Mouse (Mus musculus) forebrain, embryonic 10.5 days (tissue): ENCODE results near the gene C530008M17Rik. TPM values are rescaled to one million over a fixed set of nuclear protein-coding genes. Genes with fewer than 3 reads are reported as not detected.
"Not testable (repeated sequence)": the region's sequence is repeated elsewhere in the genome, so short reads cannot be mapped to it uniquely, and the experiment has no call there.

ENCODE experiments used
- DNase-seq: peaks from one replicate; pipeline ENCODE4 v3.0.0-alpha.2; 2017; ENCODE audit warnings: low spot score; ENCODE audit errors: extremely low spot score
- H3K27ac ChIP-seq: fragments of 300-500 bp; sonication (generic); 2 replicates; pipeline ENCODE4 v1.5.1; 2016; ENCODE audit warnings: mild to moderate bottlenecking
- H3K27me3 ChIP-seq: fragments of 300-500 bp; sonication (generic); 2 replicates; pipeline ENCODE4 v1.6.1; 2016; ENCODE audit warnings: mild to moderate bottlenecking; ENCODE audit not compliant: poor library complexity, severe bottlenecking
- H3K36me3 ChIP-seq: fragments of 300-500 bp; sonication (generic); replicated peaks from 2 replicates; pipeline ENCODE4 v1.6.1; 2016; ENCODE audit warnings: mild to moderate bottlenecking, moderate library complexity
- H3K4me1 ChIP-seq: fragments of 300-500 bp; sonication (generic); 2 replicates; pipeline ENCODE4 v1.6.1; 2016
- H3K4me3 ChIP-seq: fragments of 300-500 bp; sonication (generic); 2 replicates; pipeline ENCODE4 v1.5.1; 2016; ENCODE audit warnings: mild to moderate bottlenecking, moderate library complexity
- H3K9me3 ChIP-seq: fragments of 300-500 bp; sonication (generic); 2 replicates; pipeline ENCODE4 v1.6.1; 2016; ENCODE audit warnings: mild to moderate bottlenecking, moderate library complexity
- WGBS: fragments of 180-500 bp; shearing (Covaris S2); methylation state at CpG from one replicate; pipeline ENCODE4 v1.1.7; 2016; 5-methylcytosine and 5-hydroxymethylcytosine counted together
- polyA plus RNA-seq: library from polyadenylated mRNA; unstranded; fragments of >200 nt; fragmentation: Nextera tagmentation; extraction: Ambion mirVana; gene quantifications from 2 replicates; pipeline ENCODE4 v1.2.1, GENCODE M21; 2016

Gene C530008M17Rik
- polyA plus RNA-seq, 1 experiment from 2014 or later: 31.6 TPM

DNA sequence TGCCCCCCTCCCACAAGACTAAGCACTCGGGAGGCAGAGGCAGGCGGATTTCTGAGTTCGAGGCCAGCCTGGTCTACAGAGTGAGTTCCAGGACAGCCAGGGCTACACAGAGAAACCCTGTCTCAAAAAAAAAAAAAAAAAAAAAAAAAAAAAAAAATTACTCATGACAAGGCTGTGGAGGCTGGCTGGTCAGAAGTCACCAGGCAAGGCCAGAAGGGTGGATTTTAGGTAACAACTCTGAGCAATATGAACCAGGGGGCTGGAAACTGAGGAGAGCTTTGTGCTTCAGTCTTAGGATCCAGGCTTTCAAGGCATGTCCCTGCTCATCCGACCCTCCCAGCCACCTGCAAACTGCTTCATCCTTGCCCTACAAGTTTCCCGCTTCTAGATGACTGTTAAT, 256.2 kb downstream of the C530008M17Rik start:
- H3K27ac ChIP-seq, H3K4me3 ChIP-seq, DNase-seq, H3K4me1 ChIP-seq, H3K9me3 ChIP-seq, H3K27me3 ChIP-seq: not testable (repeated sequence)
- H3K36me3 ChIP-seq: peaks cover 70% of the 10 kb centered on the region
- 89% methylated on average over 5 of the region's 5 CpGs for WGBS

GRCm38 (mm10) chr5:76922833-76923232, 266.5 kb downstream of the C530008M17Rik start:
- DNase-seq: no peak
- WGBS: 91% methylated on average over 4 of the region's 4 CpGs
- H3K27ac ChIP-seq: no peak overlapping the region
- H3K36me3 ChIP-seq: peaks cover 100% of the 10 kb centered on the region
- no peaks in the 10 kb centered on the region for H3K27me3 ChIP-seq
- H3K4me1 ChIP-seq: no peaks in the 10 kb centered on the region
- H3K9me3 ChIP-seq: peaks cover 19% of the 10 kb centered on the region
- H3K4me3 ChIP-seq: no peak overlapping the region

Other genes with a start within 250 kb of the C530008M17Rik start
- gene Gm7271, start 172.5 kb upstream of the C530008M17Rik start, polyA plus RNA-seq: not detected in 2 replicates
- 45.6 and 46.8 TPM in 2 replicates for gene Exoc1, start 127.2 kb upstream of the C530008M17Rik start, polyA plus RNA-seq
- 10.8 and 12.2 TPM in 2 replicates for gene Cep135, start 67.8 kb upstream of the C530008M17Rik start, polyA plus RNA-seq
- 24.4 and 26.0 TPM in 2 replicates for gene Aasdh, start 249.0 kb downstream of the C530008M17Rik start, polyA plus RNA-seq